Mouse (Mus musculus) heart, embryonic 10.5 days (tissue): ENCODE measurements around the gene Nphs2. TPM values are rescaled to one million over a fixed set of nuclear protein-coding genes. Genes with fewer than 3 reads are reported as not detected.
"Not testable (repeated sequence)": the region's sequence is repeated elsewhere in the genome, so short reads cannot be mapped to it uniquely, and the experiment has no call there.

Source experiments
- DNase-seq: peaks from one replicate; pipeline ENCODE4 v3.0.0-alpha.2; 2017; ENCODE audit warnings: low spot score
- H3K27ac ChIP-seq: fragments of 300-500 bp; sonication (generic); 2 replicates; pipeline ENCODE4 v1.5.1; 2016; ENCODE audit warnings: mild to moderate bottlenecking
- H3K27me3 ChIP-seq: fragments of 300-500 bp; sonication (generic); 2 replicates; pipeline ENCODE4 v1.6.1; 2016; ENCODE audit warnings: mild to moderate bottlenecking; ENCODE audit not compliant: poor library complexity, insufficient read depth, severe bottlenecking
- H3K36me3 ChIP-seq: fragments of 300-500 bp; sonication (generic); 2 replicates; pipeline ENCODE4 v1.6.1; 2016; ENCODE audit warnings: mild to moderate bottlenecking, moderate library complexity
- H3K4me1 ChIP-seq: fragments of 300-500 bp; sonication (generic); 2 replicates; pipeline ENCODE4 v1.6.1; 2016; ENCODE audit warnings: mild to moderate bottlenecking
- H3K4me3 ChIP-seq: fragments of 300-500 bp; sonication (generic); 2 replicates; pipeline ENCODE4 v1.5.1; 2016; ENCODE audit warnings: mild to moderate bottlenecking, moderate library complexity
- H3K9me3 ChIP-seq: fragments of 300-500 bp; sonication (generic); 2 replicates; pipeline ENCODE4 v1.6.1; 2016; ENCODE audit warnings: mild to moderate bottlenecking, moderate library complexity
- WGBS: fragments of 180-500 bp; shearing (Covaris S2); methylation state at CpG from one replicate; pipeline ENCODE4 v1.1.7; 2016; 5-methylcytosine and 5-hydroxymethylcytosine counted together
- polyA plus RNA-seq: library from polyadenylated mRNA; unstranded; fragments of >200 nt; fragmentation: Nextera tagmentation; extraction: Ambion mirVana; gene quantifications from 2 replicates; pipeline ENCODE4 v1.2.1, GENCODE M21; 2016

Nphs2 gene
- not detected in 2 replicates for polyA plus RNA-seq

DNA sequence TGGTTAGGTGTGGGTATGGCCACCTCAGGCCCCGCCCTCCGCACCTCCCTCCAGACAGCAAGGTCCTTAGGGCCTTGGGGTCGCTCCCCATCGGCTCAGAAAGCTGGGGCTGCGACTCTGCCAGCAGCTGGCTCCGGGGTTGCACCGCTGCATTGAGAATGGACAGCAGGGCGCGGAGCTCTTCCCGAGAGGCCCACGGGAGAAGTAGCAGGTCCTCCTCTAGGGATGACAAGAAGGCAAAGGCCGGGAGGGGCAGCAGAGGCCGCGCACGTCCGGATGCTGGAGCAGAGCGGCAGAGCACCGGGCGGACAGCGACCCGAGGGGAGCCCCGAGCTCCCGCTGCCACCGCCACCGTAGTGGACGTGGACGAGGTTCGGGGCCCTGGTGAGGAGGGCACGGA lies at the start of gene Nphs2:
Gene Nphs2 (plus strand): TSS at position 98 of the 400 bp plus-strand sequence.
- no peak for DNase-seq
- H3K36me3 ChIP-seq: no peaks in the 10 kb centered on the region
- 3% methylated on average over 29 of the region's 29 CpGs for WGBS
- peaks cover 6% of the 10 kb centered on the region for H3K4me1 ChIP-seq
- no peak within 1 kb of the TSS for H3K27ac ChIP-seq
- H3K4me3 ChIP-seq: peak within 1 kb of the TSS; percentile 53
- H3K27me3 ChIP-seq: peaks cover 70% of the 10 kb centered on the region
- H3K9me3 ChIP-seq: no peaks in the 10 kb centered on the region

- no peak overlapping the region for H3K4me3 ChIP-seq
- WGBS: 55% methylated on average over 2 of the region's 2 CpGs
- no peaks in the 10 kb centered on the region for H3K4me1 ChIP-seq
- no peaks in the 10 kb centered on the region for H3K9me3 ChIP-seq
- DNase-seq: no peak
- no peaks in the 10 kb centered on the region for H3K36me3 ChIP-seq
- no peaks in the 10 kb centered on the region for H3K27me3 ChIP-seq
- no peak overlapping the region for H3K27ac ChIP-seq
Observed at GRCm38 (mm10) chr1:156263352-156263751, 47.2 kb upstream of the Nphs2 start.

DNA sequence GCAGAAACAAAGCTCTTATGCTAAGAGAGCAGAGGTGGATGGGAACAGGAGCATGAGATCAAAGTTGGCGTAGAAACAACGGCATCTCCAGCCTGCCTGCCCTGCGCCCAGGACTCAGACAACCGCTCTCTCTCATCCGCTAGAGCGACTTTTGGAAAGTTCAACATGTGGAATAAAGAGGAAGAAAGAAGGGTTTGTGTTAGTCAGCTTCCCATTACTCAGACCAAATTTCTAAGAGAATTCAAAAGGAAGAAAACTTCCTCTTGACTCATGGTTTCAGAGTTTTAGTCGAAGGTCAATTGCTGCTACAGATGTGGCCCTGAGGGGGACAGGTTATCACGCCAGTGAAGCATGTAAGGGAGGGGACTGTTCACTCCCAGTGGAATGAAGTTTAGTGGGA lies 46.6 kb upstream of the Nphs2 start:
- Histone ChIP-seq H3K27me3 (no peaks in the 10 kb centered on the region), H3K4me3 (no peak overlapping the region), H3K4me1 (no peaks in the 10 kb centered on the region), H3K9me3 (no peaks in the 10 kb centered on the region), H3K27ac (no peak overlapping the region), H3K36me3 (no peaks in the 10 kb centered on the region)
- no peak for DNase-seq
- WGBS: 91% methylated on average over 8 of the region's 8 CpGs

DNA sequence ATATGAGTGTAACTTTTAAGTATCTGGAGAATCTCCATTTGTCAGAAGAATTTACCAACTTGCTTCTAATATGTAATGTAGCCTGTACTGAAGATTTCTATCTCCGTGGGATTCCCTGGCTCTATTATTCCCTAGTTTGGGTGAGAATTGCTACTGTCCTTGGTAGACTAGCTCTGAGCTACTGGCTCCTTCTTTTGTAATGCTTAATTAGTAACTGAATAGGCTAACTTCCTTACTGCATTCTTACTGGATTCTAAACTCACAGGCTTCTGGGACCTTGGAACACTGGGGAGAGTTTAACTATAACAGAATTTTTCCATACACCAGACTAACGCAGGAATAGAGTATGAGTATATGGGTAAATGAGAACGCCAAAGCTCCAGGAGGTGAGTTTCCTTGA lies 42.0 kb upstream of the Nphs2 start:
- not testable (repeated sequence) for H3K27me3 ChIP-seq, H3K36me3 ChIP-seq, H3K4me3 ChIP-seq, H3K4me1 ChIP-seq, H3K27ac ChIP-seq, H3K9me3 ChIP-seq, DNase-seq
- 31% methylated on average over 3 of the region's 3 CpGs for WGBS

GRCm38 (mm10) chr1:156270471-156270870 lies 40.1 kb upstream of the Nphs2 start:
- 67% methylated on average over 9 of the region's 9 CpGs for WGBS
- Histone ChIP-seq H3K27ac (no peak overlapping the region), H3K27me3 (no peaks in the 10 kb centered on the region), H3K36me3 (no peaks in the 10 kb centered on the region), H3K4me1 (no peaks in the 10 kb centered on the region), H3K9me3 (no peaks in the 10 kb centered on the region), H3K4me3 (no peak overlapping the region)
- no peak for DNase-seq

DNA sequence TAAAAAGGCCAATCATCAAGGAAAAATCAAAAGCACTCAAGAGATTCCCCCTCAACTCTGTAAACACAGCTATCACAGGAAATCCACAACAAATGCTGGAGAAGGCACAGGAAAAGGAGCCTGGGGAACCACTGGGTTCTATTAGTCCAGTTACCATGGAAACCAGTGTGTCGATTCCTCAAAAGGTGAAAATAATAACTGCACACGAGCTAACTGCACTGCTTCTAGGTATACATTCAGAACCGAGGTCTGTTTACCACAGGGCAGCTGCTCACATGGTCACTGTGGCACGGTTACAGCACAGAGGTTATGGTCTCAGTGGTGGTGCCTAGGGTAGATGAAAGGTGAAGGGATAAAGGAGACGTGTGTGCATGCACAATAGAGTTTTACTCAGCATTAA lies 38.9 kb upstream of the Nphs2 start:
- Histone ChIP-seq H3K4me3 (no peak overlapping the region), H3K4me1 (no peaks in the 10 kb centered on the region), H3K27ac (no peak overlapping the region), H3K36me3 (no peaks in the 10 kb centered on the region), H3K27me3 (no peaks in the 10 kb centered on the region), H3K9me3 (no peaks in the 10 kb centered on the region)
- 58% methylated on average over 5 of the region's 5 CpGs for whole genome bisulfite sequencing
- no peak for DNase-seq

GRCm38 (mm10) chr1:156273647-156274046 lies 36.9 kb upstream of the Nphs2 start:
- 60% methylated on average over 7 of the region's 7 CpGs for WGBS

DNA sequence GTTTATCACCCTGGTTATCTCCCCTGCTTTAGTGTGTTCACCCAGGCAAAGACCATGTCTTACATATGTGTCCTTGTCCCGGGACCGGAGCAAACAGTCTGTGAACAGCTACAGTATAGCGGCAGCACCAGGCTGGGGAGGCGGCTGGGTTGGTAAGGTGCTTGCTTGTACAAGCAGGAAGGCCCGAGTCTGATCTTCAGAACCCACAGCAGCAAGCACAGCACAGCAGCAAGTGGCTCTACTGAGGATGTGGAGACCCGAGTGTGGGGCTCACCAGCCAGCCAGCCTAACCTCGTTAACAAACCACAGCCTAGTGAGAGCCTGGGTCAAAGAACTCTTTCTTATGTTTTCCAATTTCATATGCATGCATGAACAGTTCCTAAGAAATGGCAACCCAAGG lies 30.4 kb upstream of the Nphs2 start:
- Histone ChIP-seq H3K4me1 (peaks cover 10% of the 10 kb centered on the region), H3K27ac (no peak overlapping the region), H3K27me3 (no peaks in the 10 kb centered on the region), H3K36me3 (no peaks in the 10 kb centered on the region), H3K4me3 (no peak overlapping the region), H3K9me3 (no peaks in the 10 kb centered on the region)
- WGBS: 71% methylated on average over 7 of the region's 7 CpGs
- DNase-seq: no peak

More at GRCm38 (mm10) chr1:156273647-156274046, 36.9 kb upstream of the Nphs2 start:
- Histone ChIP-seq H3K27me3 (no peaks in the 10 kb centered on the region), H3K9me3 (no peaks in the 10 kb centered on the region), H3K4me1 (no peaks in the 10 kb centered on the region), H3K27ac (no peak overlapping the region), H3K4me3 (no peak overlapping the region), H3K36me3 (no peaks in the 10 kb centered on the region)
- no peak for DNase-seq

- no peaks in the 10 kb centered on the region for H3K27me3 ChIP-seq
- H3K4me3 ChIP-seq: no peak overlapping the region
- no peak for DNase-seq
- H3K4me1 ChIP-seq: peaks cover 10% of the 10 kb centered on the region
- no peak overlapping the region for H3K27ac ChIP-seq
- WGBS: 46% methylated on average over 10 of the region's 10 CpGs
- no peaks in the 10 kb centered on the region for H3K36me3 ChIP-seq
- no peaks in the 10 kb centered on the region for H3K9me3 ChIP-seq
Observed at GRCm38 (mm10) chr1:156284207-156284606, 26.3 kb upstream of the Nphs2 start.

DNA sequence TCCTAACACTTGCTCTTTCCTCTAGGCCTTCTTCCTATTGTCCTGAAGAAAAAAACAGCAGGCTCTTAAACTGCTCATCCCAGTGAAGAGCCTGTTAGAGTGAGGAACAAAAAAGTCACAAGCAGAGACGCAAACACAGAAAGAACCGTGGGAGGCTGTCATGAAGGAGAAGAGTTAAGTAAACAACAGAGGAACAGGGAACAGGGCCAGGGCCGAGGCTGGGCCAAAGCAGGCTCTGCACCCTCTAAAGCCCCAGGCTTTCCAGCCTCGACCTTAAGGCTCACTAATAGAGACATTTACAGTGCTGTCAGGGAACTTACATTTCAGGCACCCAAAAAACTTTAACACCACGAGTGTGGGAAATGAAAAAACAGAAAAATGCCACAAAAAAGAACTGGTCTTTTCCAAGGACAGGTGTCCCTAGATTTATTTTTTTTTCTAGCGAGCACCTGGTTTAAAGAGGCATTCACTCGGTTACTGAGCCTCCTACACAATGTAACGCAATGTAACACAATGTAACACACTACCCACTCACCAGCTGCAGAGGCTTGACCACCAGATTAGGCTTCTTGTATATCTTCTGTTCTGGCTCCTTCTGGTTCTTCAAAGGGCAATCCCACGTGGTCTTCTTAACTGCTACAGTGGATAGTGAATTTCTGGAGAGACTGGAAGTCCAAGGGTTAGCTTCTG lies 25.5 kb upstream of the Nphs2 start:
- Histone ChIP-seq H3K4me1 (peaks cover 10% of the 10 kb centered on the region), H3K4me3 (no peak overlapping the region), H3K27me3 (no peaks in the 10 kb centered on the region), H3K27ac (no peak overlapping the region), H3K36me3 (no peaks in the 10 kb centered on the region), H3K9me3 (no peaks in the 10 kb centered on the region)
- WGBS: 45% methylated on average over 9 of the region's 9 CpGs
- no peak for DNase-seq

GRCm38 (mm10) chr1:156285541-156285896 lies 25.0 kb upstream of the Nphs2 start:
- Histone ChIP-seq H3K9me3 (no peaks in the 10 kb centered on the region), H3K36me3 (no peaks in the 10 kb centered on the region), H3K4me1 (peaks cover 10% of the 10 kb centered on the region), H3K4me3 (no peak overlapping the region), H3K27ac (no peak overlapping the region), H3K27me3 (no peaks in the 10 kb centered on the region)
- WGBS: 76% methylated on average over 5 of the region's 5 CpGs
- DNase-seq: no peak

GRCm38 (mm10) chr1:156288556-156289221 lies 21.8 kb upstream of the Nphs2 start:
- 74% methylated on average over 9 of the region's 9 CpGs for WGBS
- no peak overlapping the region for H3K27ac ChIP-seq
- no peaks in the 10 kb centered on the region for H3K36me3 ChIP-seq
- no peak overlapping the region for H3K4me3 ChIP-seq
- no peaks in the 10 kb centered on the region for H3K27me3 ChIP-seq
- peaks cover 8% of the 10 kb centered on the region for H3K4me1 ChIP-seq
- DNase-seq: no peak
- no peaks in the 10 kb centered on the region for H3K9me3 ChIP-seq

DNA sequence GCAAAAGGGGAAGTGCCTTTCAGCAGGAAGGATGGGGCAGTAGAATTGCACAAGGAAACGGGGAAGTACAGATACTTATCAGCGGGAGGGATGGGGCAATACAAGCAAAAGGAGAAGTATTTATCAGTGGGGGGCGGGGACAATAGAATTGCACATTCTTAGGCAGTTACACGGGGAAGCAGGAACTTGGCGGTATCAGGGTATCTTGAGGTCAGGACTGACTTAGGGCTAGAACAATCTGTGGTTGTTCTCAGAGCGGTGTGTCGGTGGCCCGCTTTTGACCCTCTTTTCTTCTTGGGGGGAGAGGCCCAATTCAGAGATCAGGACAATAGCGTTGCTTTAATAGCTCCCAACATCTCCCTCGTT lies 21.3 kb upstream of the Nphs2 start:
- H3K27me3 ChIP-seq, H3K27ac ChIP-seq, H3K4me1 ChIP-seq, H3K4me3 ChIP-seq, DNase-seq, H3K36me3 ChIP-seq, H3K9me3 ChIP-seq: not testable (repeated sequence)
- 54% methylated on average over 10 of the region's 10 CpGs for WGBS

DNA sequence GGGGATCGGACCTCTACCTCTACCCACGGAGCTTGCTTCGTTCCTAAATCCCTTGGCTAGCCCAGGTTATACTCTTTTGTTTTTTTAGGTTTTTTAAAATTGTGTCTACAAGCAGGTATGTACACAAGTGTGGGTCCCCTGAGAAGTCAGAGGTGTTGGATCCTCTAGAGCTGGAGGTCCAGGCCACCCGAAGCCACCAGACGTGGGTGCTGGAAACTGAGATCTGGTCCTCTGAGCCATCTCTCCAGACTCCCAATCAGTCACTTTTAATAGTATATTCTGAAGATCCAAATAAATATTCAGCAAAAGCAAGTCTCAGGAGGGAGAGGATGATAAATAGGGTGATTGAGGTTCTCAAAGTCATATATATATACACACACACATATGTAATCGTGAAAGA lies 20.5 kb upstream of the Nphs2 start:
- Histone ChIP-seq H3K9me3 (no peaks in the 10 kb centered on the region), H3K27me3 (no peaks in the 10 kb centered on the region), H3K27ac (no peak overlapping the region), H3K4me3 (no peak overlapping the region), H3K36me3 (no peaks in the 10 kb centered on the region), H3K4me1 (0 out of 2 replicates have a peak, but pooled peaks cover under 1% of the 10 kb centered on the region)
- DNase-seq: no peak
- 88% methylated on average over 6 of the region's 6 CpGs for WGBS
